Mouse (Mus musculus) lung, postnatal 10 days (tissue): ENCODE measurements around the gene Ubap1l.

ENCODE experiments used
- DNase-seq: peaks from one replicate; pipeline ENCODE4 v3.0.0; 2021

Ubap1l gene

DNA sequence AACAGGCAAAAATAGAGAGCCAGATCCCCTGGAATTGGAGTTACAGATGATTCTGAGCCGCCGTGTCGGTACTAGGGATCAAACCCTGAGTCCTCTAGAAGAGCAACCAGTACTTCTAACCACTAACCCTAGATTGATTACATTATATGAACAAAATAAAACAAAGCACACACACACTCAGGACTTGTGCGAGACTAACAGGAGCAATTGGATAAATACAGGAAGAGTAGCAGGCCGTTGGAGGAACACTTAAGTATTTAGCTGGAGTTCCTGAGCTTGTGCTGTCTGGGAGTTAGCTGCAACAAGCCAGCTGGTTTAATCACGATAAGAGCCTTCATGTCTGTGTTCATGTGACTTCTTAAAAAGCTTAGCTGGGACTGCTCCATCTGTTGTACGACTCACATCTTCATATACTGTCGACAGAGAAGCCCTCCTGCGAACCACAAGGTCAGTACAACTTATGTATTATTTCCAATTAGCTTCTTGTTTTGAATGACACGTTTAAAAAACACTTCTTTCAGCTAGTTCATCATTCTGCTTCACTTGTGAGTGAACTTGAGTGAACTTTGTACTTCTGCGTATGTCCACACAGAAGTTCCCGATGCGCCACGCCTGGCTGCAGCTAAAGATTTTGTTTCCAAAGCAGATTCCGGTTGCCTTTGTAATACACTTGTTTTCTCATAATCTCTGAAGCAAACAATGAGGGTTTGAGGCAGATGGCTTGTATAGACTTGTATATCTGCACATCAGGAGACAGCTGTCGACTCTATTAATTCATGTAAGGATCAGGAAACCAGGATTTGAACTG lies at the start of gene Ubap1l:
Gene Ubap1l (plus strand): TSS at position 401 of the 808 bp plus-strand sequence.
- no peak for DNase-seq

DNA sequence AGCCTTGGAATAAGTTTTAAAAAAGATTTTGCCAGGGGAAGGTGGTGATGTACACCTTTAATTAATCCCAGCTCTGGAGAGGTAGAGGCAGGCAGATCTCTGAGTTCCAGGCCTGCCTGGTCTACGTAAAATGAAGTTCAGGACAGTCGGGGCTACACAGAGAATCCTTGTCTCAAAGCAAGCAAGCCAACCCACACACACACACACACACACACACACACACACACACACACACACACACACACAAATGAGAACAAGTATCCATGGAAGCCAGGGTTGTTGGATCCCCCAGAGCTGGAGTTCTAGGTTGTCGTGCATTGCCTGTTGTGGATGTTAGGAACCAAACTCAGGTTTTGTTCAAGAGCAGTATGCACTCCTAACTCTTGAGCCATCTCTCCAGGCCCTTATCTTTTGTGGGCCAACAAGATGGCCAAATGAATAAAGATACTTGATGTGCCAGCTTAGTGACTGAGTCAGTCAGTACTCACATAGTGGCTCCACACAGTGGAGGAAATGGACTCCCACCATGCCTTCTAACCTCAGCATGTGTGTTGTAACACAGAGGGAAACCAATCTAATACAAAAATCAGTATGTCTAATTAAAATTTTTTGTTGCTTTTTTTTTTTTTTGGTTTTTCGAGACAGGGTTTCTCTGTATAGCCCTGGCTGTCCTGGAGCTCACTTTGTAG lies 48.0 kb upstream of the Ubap1l start:
- DNase-seq = no peak

DNA sequence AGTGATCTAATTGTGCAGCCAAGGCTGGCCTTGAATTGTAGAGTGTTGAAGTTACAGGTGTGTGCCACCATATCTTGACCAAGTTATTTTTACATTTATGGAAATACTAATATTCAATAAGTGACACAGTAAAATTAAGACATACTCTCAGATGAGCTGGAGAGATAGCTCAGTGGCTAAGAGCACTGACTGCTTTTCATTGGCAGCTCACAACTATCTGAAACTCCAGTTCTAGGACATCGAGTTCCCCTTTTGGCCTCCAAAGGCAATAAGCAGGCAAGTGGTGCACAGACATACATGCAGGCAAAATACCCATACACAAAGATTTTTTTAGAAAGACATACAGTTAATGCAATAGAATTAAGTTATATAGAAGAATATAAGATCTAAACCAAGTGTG lies 47.0 kb upstream of the Ubap1l start:
- no peak for DNase-seq

DNA sequence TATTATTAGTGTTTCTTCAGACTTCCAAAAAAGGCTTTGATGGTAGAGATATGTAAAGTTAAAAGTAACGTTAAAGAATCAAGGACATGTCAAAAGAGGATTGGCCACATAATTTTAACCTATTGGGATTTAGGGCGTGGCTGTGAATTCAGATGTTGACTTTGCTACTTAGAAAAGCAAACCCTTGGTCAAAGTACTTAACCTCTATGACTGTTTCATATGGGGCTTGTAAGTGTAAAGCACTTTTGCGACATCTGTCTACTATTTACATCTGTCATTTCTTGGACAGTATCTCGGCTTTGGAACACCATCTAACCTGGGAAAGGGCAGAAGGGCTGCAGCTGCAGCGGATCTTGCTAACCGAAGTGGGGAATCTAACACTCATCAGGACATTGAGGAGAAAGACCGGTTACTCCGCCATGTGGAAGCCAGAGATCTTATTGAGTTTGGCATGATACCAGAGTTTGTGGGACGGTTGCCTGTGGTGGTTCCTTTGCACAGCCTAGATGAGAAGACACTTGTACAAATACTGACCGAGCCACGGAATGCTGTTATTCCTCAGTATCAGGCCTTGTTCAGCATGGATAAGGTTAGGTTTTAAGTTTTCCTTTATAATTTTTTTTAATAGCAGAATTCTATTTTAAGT lies 38.5 kb upstream of the Ubap1l start:
- DNase-seq = no peak

DNA sequence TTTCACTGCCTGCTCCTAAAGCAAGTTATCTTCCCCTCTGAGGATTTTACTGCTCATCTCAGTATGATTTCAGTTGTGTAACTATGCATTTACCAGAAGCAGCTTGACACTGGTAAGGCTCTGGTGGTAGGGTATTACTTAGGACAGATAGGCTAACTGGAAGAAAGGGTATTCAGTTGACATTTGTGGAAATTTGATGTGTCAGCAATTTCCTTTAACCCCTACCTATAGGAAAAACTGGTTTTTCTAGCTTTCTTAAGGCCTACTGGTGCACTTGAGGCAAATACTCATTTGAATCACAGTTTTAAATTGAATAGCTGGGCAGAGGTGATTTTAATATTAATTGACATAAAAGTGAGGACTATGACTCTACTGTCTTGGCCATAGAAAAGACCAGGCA lies 34.9 kb upstream of the Ubap1l start:
- no peak for DNase-seq

DNA sequence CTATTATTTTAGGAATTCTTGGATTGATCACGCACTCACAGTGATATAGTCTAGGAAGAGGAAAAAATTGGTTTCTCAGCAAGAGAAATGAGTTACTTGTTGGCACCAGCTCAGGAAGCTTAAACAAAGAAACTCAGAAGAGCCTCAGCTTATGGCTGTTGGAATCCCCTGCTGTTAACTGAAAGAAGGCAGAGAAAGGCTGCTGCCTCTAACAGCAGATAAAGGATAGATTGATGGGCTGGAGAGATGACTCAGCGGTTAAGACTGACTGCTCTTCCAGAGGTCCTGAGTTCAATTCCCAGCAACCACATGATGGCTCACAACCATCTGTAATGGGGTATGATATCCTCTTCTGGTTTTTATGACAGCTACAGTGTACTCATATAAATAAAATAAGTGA lies 33.5 kb upstream of the Ubap1l start:
- DNase-seq = no peak

DNA sequence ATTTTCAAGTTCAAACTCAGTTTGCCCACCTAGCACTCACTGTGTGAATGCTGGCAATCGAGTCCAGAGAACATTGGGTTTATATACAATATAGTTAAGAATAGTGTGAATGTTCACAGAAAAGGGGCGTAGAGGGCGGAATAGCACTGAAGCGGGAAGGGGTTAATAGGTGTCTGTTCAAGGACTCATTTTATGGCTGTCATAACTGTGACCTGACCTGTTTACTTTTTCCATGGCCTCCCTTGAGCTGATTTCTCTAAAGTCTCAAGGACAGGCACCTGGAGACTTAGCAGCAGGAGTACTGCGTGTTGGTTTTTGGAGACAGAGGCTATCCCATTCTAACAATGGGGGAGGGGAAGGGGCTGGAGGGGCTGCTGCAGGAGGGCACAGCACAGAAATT lies 26.9 kb upstream of the Ubap1l start:
- no peak for DNase-seq

DNA sequence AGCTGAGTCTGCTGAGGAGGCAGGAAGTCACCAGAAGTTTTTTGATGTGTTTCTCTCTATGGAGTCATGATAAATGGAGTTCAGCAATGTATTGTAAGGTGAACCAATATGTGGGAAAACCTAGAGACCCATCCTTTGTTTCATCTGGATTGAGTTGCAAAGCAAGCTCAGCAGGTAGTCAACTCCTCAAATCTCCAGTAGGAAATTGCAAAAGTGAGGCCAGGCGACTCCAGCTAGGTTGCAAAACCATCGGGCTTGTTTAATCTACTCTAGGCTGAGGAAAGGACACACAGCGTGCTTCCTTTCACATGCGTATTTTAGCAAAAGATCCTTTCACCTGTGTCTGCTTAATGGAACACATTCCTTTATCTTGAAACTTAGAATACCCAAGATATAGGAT lies 21.7 kb upstream of the Ubap1l start:
- DNase-seq = no peak

DNA sequence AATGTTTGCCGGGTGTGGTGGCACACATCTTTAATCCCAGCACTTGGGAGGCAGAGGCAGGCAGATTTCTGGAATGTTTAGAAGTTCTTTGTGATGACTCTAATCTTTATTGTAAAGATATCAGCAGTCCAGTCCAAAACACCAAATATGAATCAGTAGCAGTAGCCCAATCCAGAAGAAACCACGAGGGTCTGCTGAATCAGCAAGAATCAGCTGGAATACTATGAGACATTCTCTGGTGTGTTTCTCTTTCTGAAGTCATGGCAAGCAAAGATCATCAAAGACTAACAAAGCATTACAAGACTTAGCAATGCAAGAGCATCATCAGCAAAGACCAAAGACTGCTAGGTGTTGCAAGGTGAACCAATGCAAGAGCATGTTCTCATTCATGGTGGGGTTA lies 20.4 kb upstream of the Ubap1l start:
- DNase-seq = no peak

DNA sequence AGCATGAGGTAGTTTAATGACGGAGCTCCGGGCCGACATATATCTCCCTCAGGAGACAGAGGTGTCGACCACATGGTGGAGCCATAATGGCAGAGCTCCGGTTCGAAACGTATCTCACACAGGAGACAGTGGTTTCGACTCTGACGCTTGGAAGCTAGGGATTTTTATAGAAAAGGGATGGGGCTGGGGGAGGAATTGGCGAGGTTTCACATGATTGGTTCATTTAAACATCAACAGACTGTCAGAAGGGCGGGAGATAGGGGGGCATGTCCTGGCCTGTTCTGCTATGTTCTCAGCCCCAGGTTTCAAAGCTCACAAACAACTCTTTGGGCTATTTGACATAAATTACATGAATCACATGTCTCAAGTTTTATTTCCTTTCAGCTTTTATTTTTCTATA lies 15.4 kb upstream of the Ubap1l start:
- peak; percentile 22 for DNase-seq

DNA sequence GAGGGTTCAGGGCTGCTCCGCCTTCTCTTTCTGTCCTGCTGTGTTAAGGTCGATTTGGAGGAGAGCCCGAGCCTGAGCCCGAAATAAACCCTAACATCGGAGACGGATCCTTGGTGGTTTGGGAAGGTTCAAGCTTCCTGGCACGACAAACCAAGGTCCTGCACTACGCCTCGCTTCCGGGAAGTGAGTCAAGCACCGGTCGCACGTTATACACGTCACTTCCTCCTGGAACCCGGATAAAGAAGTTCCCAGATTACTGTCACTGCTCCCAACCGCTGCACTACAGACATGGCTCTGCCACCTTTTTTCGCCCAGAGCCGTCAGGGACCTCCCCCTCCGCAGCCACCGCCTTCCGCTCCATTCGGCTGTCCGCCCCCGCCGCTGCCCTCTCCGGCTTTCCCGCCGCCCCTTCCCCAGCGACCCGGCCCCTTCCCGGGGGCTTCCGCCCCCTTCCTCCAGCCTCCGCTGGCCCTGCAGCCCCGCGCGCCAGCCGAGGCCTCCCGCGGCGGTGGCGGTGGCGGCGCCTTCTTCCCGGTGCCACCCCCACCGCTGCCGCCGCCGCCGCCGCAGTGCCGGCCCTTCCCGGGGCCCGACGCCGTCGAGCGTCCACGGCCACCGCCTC lies 14.9 kb upstream of the Ubap1l start, which contains the start of gene Pdcd7:
Gene Pdcd7 (plus strand): TSS at position 251 of the 622 bp plus-strand sequence.
- DNase-seq = peak; percentile 98

DNA sequence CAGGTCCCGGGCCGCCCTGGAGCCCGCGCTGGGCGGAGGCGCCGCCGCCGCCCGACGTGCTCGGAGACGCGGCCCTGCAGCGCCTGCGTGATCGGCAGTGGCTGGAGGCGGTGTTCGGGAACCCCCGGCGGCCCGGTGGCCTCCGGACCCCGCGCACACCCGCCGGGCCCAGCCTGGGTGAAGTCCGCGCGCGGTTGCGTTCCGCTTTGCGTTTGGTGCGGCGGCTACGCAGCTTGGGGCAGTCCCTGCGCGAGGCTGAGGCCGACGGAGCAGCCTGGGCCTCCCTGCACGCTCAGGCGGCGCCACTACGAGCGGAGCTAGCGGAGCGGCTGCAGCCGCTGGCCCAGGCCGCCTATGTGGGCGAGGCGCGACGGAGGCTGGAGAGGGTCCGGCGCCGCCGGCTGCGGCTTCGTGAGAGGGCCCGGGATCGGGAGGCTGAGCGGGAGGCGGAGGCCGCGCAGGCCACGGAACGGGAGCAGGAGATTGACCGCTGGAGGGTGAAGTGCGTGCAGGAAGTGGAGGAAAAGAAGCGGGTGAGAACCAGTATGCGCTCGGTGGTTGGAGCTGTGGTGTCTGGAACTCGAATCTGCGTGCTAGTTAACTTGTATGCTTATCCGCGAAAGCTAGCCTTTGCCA lies 14.2 kb upstream of the Ubap1l start:
- peak; percentile 52 for DNase-seq

DNA sequence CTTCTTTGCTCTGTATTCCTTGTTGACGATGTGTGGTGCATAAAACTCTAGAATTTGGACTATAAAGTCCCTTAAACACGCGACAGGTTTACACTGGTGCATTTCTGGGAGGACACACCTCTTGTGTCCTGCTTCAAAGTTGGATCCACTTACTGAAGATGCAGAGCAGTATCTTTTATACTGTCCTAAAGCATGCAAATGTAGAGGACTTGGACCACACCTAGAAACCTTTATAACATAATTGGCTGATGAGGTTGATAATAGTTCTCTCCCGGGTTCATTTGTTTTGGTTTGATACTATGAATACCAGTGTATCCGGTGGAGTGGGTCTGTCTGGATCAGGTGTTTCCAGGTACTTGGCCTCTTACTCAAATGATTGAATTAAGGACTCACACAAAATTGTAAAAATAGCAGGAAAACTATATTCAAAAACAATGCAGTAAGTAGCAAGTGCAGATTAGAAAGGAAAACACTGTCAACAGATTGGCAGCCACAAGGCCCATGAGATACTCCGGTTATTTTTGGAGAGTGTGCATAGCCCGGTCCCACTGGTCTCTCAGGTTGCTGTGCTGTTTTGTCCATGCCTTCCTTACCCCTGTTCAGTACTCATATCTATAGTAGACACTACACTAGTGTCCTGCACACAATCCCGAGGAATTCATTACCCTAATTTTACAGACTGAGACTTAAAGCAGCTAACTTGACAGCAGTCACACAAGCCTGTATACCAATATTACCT lies 13.6 kb upstream of the Ubap1l start:
- DNase-seq = no peak

DNA sequence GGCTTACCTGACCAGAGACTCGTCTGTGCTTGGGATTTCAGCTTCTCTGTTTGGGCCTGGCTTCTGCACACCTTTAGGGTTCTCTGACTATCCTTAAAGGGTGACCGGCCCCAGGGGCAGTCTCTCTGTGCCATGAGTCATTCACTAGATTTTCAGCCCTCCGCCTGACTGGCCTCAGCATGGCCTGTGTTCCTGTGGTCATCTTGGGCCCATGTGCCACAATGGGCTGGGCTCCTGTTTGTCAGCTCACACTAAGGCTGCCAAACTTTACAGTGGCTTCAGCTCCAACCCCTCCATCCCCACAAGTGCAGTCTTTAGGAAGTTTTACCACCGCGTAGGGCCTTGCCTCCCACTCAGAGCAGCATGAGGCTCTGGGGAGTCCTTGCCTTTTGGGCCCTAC lies 7.6 kb upstream of the Ubap1l start:
- no peak for DNase-seq

DNA sequence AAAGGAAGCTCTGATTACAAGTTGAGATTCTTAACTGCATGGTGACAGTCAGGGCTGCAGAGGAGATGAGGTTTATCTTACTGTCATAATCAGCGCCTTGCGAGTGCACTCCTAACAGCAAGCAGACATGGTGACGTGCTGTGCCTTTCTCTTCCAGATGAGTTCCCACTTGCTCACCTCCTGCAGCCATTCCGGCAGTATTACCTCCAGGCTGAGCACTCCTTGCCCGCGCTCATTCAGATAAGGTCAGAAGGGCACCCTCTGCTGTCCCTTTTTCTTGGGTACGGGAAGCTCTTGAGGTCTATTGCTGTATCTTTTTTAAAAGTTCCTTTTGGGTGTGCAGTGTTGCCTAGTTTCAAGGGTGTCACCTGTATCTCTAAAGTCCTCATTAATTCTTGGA lies 4.3 kb upstream of the Ubap1l start:
- DNase-seq = no peak

DNA sequence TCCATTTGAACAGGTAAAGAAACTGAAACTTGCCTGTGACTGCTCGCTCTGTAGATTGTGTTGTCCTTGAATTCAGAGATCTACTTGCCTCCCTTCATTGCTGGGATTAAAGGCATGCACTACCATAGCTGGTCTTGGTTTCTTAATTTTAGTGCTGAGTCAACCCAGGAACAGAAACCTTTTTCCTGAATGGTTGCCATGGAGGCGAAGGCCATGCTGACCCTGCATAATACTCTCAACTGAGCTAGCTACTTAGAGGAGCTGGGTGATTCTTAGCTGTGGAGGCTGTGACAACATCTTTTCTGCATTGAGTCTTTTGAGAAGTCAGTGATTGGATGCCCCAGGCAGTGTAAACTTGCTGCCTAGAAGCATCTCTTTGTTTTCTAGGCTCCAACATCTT lies 3.9 kb upstream of the Ubap1l start:
- DNase-seq = no peak

DNA sequence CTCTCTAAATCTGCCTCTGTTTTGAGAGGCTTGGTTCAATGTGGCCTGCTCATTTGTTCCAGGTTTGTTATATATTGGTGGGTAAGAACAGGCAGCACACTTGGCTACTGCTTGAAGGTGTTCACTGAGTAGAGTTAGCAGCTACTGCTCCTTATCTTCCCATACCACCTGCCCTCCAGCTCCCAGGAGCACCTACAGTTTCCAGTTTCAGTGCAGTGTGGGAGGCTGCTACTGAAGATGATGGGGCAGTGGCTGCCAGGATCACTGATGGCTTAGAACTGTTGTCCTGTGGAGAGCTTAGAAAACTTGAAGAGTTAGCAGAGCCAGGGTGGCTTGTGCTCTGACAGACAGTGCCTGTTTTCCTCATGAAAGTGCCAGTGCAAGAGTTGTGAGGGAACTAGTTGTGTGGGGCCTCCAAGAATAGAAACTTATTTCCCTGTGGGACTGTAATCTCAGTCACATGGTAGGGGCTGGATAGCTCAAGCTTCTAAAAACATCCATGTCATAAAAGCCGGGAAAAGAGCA lies 1.8 kb upstream of the Ubap1l start:
- no peak for DNase-seq

DNA sequence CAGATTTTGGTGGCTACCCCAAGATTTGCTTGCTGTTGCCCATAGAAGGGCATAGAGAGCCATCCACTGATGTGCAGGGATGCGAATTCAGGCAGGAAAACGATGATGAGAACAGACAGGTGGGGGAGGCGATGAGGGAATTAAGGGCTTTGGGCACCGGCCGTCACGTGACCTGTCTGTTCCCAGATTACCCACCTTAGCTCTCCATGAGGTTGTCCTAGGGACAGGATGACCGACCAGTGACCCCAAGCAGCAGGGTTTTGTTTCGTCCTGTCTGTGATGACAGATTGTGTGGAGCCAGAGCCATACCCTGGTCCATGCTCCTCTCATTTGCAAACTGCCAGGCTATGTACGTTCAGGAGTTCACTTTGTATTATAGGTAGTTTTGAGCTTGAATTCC lies 2.8 kb downstream of the Ubap1l start:
- no peak for DNase-seq

DNA sequence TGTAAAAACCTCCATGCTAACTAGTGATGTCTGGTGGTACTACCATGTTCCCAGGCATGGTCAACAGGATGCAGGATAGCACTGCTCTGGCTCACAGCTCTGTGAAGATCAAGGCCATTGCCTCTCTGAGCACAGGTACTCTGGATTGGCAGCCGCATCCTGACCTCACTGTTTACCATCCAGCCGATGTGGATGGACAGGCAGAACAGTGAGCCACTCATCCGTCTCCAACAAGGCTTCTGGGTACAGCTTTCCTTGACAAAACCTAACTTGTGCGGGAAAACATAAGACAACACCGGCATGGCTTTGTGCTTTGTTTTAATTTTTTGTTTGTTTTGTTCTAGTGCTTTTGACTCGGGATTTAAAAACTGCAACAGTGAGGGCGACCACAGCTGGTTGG lies 4.9 kb downstream of the Ubap1l start:
- DNase-seq = no peak

DNA sequence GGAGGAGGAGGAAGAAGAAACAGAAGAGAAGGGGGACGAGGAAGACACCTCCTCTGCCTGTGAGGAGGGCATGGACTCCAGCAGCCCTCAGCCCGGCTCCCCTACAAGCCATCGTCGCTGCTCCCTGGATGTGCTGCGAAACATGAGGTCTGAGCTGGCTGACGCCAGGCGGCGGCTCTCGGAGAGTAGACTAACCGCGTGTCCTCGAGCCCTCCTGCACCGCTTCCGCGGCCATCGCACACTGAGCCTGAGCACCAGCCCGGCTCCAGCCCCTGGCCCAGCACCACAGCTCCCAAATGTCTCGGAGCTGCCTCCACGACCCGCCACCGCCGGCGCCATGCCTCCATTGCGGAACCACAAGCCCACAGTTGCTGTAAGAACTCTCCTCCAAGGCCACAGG lies 10.9 kb downstream of the Ubap1l start:
- DNase-seq = no peak

DNA sequence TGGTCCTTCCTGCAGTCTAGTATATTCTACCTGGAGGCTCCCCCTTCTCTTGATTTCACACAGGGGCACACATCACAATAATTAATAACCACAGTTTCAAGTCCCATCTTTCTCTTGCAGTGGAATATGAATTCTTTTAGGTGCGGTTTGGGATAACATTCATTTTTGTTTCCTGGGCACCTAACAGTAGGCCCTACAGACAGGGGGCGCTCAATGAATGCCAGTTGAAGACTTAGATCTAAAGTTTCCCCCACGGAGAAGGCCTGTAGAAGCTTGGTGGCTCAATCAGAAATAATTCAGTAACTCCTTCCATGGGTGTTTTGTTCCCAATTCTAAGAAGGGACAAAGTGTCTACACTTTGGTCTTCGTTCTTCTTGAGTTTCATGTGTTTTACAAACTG lies 11.6 kb downstream of the Ubap1l start:
- peak; percentile 80 for DNase-seq
